Mouse (Mus musculus): ENCODE measurements around the gene Wnt4. TPM values are rescaled to one million over a fixed set of nuclear protein-coding genes. Genes with fewer than 3 reads are reported as not detected.

The Wnt4 gene
- 1.8 and 1.9 TPM in 2 replicates for polyA plus RNA-seq (2014; fragmentation: Nextera tagmentation; extraction: Ambion mirVana)

DNA sequence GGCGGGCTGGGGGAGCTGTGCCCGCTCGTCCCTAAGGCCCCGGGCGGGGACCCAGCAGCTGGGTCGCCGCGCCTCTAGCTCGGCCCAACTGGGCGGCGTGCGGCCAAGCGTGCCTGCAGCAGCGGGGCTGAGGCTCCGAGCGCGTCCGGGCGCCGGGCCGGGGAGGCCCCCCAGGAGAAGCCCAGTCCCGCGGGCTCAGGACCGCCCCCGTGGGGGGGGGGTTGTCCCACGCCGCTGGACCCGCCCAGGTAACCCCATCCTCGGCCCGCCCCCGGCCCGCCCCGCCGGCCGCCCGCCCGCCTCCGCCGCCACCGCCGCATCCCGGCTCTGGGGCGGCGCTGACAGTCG lies at the start of gene Wnt4:
Wnt4 (plus strand) TSS at position 324 of the 348 bp plus-strand sequence.
- DNase-seq (ENCODE audit: low spot score) (peak; percentile 55), ATAC-seq (replicated peaks; ENCODE audit: low FRiP score) (peak; percentile 41)
- no peaks in the 10 kb centered on the region for H3K36me3 ChIP-seq (ENCODE audit: control insufficient read depth, insufficient read depth, low read length)
- no peaks in the 10 kb centered on the region for H3K9me3 ChIP-seq (ENCODE audit: control insufficient read depth, low read length)
- no peak within 1 kb of the TSS for H3K9ac ChIP-seq (ENCODE audit: low read depth, low read length)
- 3% methylated on average over 6 of the region's 45 CpGs for WGBS
- H3K4me2 ChIP-seq, result peak within 1 kb of the TSS; percentile 77
- peak within 1 kb of the TSS; percentile 52 for H3K4me3 ChIP-seq (ENCODE audit: low read depth, low read length)
- peaks cover 4% of the 10 kb centered on the region; the same call in 1 of the 2 replicates for H3K4me1 ChIP-seq (replicated peaks; ENCODE audit: control insufficient read depth, insufficient read depth, low read length)
- H3K27me3 ChIP-seq (replicated peaks; ENCODE audit: control insufficient read depth, insufficient read depth, low read length), result peaks cover 70% of the 10 kb centered on the region
- H3K27ac ChIP-seq (ENCODE audit: low read depth, low read length), result no peak within 1 kb of the TSS

DNA sequence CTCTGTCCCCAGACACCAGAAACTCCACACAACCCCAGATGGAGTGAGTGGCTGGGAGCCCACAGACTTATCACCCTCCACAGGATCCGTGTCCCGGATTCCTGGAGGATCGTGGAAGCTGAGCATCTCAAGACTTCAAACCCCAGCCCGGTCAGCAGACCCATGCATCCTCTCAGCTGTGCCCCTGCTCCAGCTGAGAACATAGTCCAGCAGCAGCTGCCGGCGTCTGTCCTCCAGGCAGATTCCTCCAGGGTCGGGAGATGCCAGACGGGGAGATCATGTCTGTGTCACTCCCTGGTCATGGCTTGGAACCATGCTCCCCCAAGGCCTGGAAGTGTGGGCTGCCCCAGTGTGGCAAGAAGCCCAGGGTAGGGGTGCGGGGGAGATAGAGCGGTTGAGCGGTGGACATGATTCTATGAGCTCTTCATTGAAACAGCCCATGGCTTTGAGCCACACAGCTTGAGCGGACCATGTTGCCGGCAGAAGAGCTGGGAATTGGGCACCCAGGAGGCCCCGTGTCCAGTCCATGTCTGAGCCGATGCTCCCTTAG lies 48.6 kb upstream of the Wnt4 start:
- Histone ChIP-seq H3K4me3 (ENCODE audit: low read depth, low read length) (no peak overlapping the region), H3K9ac (ENCODE audit: low read depth, low read length) (no peak overlapping the region), H3K36me3 (ENCODE audit: control insufficient read depth, insufficient read depth, low read length) (no peaks in the 10 kb centered on the region), H3K4me2 (no peak overlapping the region), H3K27me3 (replicated peaks; ENCODE audit: control insufficient read depth, insufficient read depth, low read length) (no peaks in the 10 kb centered on the region), H3K27ac (ENCODE audit: low read depth, low read length) (no peak overlapping the region), H3K9me3 (ENCODE audit: control insufficient read depth, low read length) (no peaks in the 10 kb centered on the region), H3K4me1 (replicated peaks; ENCODE audit: control insufficient read depth, insufficient read depth, low read length) (no peaks in the 10 kb centered on the region)
- ATAC-seq (replicated peaks; ENCODE audit: low FRiP score) (no peak), DNase-seq (ENCODE audit: low spot score) (no peak)
- WGBS, result 84% methylated on average over 15 of the region's 15 CpGs

DNA sequence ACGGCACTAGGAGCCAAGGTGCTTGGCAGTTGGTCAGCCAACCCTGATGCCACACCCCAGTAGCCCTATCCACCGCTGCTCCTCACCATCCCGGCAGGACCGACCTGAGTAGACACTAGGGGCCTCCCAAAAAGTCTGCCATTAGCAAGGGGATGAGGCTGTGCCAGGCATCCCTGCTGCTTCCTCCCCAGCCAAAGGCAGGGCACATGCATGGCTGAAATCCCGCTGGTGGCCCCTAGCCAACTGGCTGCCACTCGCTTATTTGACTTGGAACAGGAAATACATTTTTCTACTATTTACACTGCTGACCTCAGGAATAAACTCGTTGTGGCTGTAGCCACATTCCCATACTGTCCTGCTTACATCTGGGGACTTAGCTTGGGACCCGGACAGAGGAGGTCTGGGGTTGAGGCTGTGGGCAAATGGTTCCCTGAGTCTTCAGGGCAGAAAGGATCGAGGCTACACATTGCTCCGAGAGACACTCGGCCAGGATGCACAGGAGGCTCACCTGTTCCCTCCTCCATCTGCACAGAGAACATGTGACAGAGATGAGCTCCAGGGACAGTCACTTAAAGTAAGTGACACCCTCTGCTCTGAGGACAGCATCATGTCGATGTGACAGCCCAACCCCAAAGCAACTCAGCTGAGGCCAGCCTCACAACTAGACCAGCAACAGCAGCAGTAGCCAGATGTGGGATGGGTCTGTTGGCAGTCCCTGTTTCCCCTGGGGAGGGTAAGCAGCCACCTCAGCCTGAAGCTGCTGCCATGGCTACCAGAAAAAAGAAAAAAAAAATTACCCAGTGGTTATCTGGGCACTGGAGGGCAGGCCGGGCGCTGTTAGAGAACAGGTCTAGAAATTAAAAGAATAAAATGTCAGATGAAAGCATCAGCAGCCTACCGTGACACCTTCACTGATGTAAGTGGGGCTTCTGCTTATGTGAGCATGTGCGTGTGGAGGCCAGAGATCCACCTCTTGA lies 45.5 kb upstream of the Wnt4 start:
- DNase-seq (ENCODE audit: low spot score) (no peak), ATAC-seq (replicated peaks; ENCODE audit: low FRiP score) (no peak)
- no peak overlapping the region for H3K9ac ChIP-seq (ENCODE audit: low read depth, low read length)
- H3K4me2 ChIP-seq, result no peak overlapping the region
- H3K27me3 ChIP-seq (replicated peaks; ENCODE audit: control insufficient read depth, insufficient read depth, low read length), result no peaks in the 10 kb centered on the region
- no peak overlapping the region for H3K4me3 ChIP-seq (ENCODE audit: low read depth, low read length)
- no peaks in the 10 kb centered on the region for H3K36me3 ChIP-seq (ENCODE audit: control insufficient read depth, insufficient read depth, low read length)
- WGBS, result 67% methylated on average over 16 of the region's 16 CpGs
- no peak overlapping the region for H3K27ac ChIP-seq (ENCODE audit: low read depth, low read length)
- no peaks in the 10 kb centered on the region for H3K9me3 ChIP-seq (ENCODE audit: control insufficient read depth, low read length)
- H3K4me1 ChIP-seq (replicated peaks; ENCODE audit: control insufficient read depth, insufficient read depth, low read length), result no peaks in the 10 kb centered on the region

DNA sequence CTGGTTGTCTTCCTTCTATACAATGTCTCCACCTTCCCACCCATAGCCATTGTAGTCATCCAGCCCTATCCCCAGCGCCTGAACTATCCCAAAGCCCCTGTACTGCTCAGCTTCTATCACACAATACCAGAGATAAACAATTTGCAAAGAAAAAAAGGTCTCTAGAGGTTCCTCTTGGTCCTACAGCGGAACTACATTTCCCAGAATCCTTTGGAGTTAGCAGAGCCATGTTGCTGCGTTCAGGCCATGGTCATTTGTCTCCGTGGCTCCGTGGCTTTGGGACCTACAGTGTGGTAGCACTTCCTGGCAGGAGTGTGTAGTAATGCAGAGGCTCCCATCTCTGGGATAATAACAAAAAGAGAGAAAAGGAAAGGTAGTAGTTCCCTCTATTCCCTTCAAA lies 43.7 kb upstream of the Wnt4 start:
- DNase-seq (ENCODE audit: low spot score) (no peak), ATAC-seq (replicated peaks; ENCODE audit: low FRiP score) (no peak)
- H3K9ac ChIP-seq (ENCODE audit: low read depth, low read length), result no peak overlapping the region
- no peak overlapping the region for H3K4me3 ChIP-seq (ENCODE audit: low read depth, low read length)
- no peaks in the 10 kb centered on the region for H3K36me3 ChIP-seq (ENCODE audit: control insufficient read depth, insufficient read depth, low read length)
- H3K4me1 ChIP-seq (replicated peaks; ENCODE audit: control insufficient read depth, insufficient read depth, low read length), result no peaks in the 10 kb centered on the region
- H3K9me3 ChIP-seq (ENCODE audit: control insufficient read depth, low read length), result no peaks in the 10 kb centered on the region
- 59% methylated on average over 5 of the region's 5 CpGs for WGBS
- H3K4me2 ChIP-seq, result no peak overlapping the region
- no peaks in the 10 kb centered on the region for H3K27me3 ChIP-seq (replicated peaks; ENCODE audit: control insufficient read depth, insufficient read depth, low read length)
- H3K27ac ChIP-seq (ENCODE audit: low read depth, low read length), result no peak overlapping the region

DNA sequence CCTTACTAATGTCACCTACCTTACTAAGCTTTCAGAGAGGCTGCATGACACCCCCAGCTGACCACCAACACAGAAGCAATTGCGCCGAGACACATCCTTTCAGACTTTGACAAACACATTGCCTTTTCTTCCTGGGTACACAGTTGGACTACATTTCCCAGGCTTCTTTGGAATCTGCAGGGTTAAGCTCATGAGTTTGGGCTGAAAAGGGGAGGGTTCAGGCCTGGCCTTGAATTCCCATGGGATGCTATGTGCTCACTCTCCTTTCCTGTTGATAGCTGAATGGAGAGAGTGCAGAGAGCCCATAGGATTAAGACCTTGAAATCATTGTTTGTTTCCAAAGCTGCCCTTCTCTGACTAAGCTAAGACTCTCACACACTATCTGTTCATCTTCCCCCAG lies 42.8 kb upstream of the Wnt4 start:
- no peak for DNase-seq (ENCODE audit: low spot score)
- WGBS, result 88% methylated on average over 2 of the region's 2 CpGs
- no peak overlapping the region for H3K4me3 ChIP-seq (ENCODE audit: low read depth, low read length)

DNA sequence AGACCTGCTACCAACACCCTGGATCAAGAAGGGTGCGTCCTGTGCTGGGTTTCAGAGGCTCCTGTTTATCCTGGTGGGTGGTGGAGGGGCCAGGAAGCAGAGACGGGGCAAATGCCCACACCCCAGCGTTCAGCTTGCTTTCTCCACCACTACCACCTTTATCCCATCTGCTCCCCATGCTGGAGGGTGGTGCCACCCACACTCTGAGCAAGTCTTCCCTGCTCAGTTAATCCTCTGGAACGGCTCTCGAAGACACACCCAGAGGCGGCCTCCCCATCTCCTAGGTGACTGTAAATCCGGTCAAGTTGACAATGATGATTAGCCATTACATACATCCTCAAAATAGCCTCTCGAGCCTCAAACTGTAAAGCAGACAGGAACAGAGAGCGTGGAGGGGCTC lies 41.9 kb upstream of the Wnt4 start:
- no peak overlapping the region for H3K27ac ChIP-seq (ENCODE audit: low read depth, low read length)

More for the DNA sequence above, 42.8 kb upstream of the Wnt4 start:
- no peaks in the 10 kb centered on the region for H3K9me3 ChIP-seq (ENCODE audit: control insufficient read depth, low read length)
- H3K4me2 ChIP-seq, result no peak overlapping the region
- ATAC-seq (replicated peaks; ENCODE audit: low FRiP score), result no peak
- H3K9ac ChIP-seq (ENCODE audit: low read depth, low read length), result no peak overlapping the region
- no peaks in the 10 kb centered on the region for H3K4me1 ChIP-seq (replicated peaks; ENCODE audit: control insufficient read depth, insufficient read depth, low read length)
- H3K27me3 ChIP-seq (replicated peaks; ENCODE audit: control insufficient read depth, insufficient read depth, low read length), result no peaks in the 10 kb centered on the region
- H3K36me3 ChIP-seq (ENCODE audit: control insufficient read depth, insufficient read depth, low read length), result no peaks in the 10 kb centered on the region
- no peak overlapping the region for H3K27ac ChIP-seq (ENCODE audit: low read depth, low read length)

DNA sequence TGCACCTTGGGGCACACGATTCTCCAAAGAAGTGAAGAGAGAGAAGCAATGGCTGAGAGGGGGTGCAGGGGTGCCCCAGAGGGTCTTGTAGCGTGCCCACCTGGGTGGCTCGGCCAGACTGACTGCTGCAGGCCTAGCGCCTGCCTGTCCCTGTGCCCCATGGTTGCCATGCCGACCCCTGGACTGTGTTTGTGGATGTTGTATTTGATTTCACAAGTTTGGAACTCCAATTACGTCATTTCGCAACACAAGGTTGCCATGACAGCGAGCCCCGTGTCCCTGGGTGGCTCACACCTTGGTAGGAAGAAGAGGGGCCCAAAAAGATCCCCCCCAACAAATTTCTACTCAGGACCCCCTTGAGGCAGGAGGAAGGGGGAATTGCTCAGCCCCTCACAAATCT lies 32.4 kb upstream of the Wnt4 start:
- Histone ChIP-seq H3K4me1 (replicated peaks; ENCODE audit: control insufficient read depth, insufficient read depth, low read length) (no peaks in the 10 kb centered on the region), H3K9me3 (ENCODE audit: control insufficient read depth, low read length) (no peaks in the 10 kb centered on the region), H3K27me3 (replicated peaks; ENCODE audit: control insufficient read depth, insufficient read depth, low read length) (no peaks in the 10 kb centered on the region), H3K9ac (ENCODE audit: low read depth, low read length) (no peak overlapping the region), H3K27ac (ENCODE audit: low read depth, low read length) (no peak overlapping the region), H3K4me2 (no peak overlapping the region), H3K36me3 (ENCODE audit: control insufficient read depth, insufficient read depth, low read length) (no peaks in the 10 kb centered on the region), H3K4me3 (ENCODE audit: low read depth, low read length) (no peak overlapping the region)
- ATAC-seq (replicated peaks; ENCODE audit: low FRiP score), result no peak
- no peak for DNase-seq (ENCODE audit: low spot score)
- WGBS, result 63% methylated on average over 9 of the region's 9 CpGs

More for the DNA sequence above, 41.9 kb upstream of the Wnt4 start:
- no peak overlapping the region for H3K4me2 ChIP-seq
- H3K4me3 ChIP-seq (ENCODE audit: low read depth, low read length), result no peak overlapping the region
- WGBS, result 73% methylated on average over 9 of the region's 9 CpGs
- no peaks in the 10 kb centered on the region for H3K27me3 ChIP-seq (replicated peaks; ENCODE audit: control insufficient read depth, insufficient read depth, low read length)
- ATAC-seq (replicated peaks; ENCODE audit: low FRiP score) (no peak), DNase-seq (ENCODE audit: low spot score) (no peak)
- no peaks in the 10 kb centered on the region for H3K4me1 ChIP-seq (replicated peaks; ENCODE audit: control insufficient read depth, insufficient read depth, low read length)
- H3K9ac ChIP-seq (ENCODE audit: low read depth, low read length), result no peak overlapping the region
- no peaks in the 10 kb centered on the region for H3K36me3 ChIP-seq (ENCODE audit: control insufficient read depth, insufficient read depth, low read length)
- H3K9me3 ChIP-seq (ENCODE audit: control insufficient read depth, low read length), result no peaks in the 10 kb centered on the region

DNA sequence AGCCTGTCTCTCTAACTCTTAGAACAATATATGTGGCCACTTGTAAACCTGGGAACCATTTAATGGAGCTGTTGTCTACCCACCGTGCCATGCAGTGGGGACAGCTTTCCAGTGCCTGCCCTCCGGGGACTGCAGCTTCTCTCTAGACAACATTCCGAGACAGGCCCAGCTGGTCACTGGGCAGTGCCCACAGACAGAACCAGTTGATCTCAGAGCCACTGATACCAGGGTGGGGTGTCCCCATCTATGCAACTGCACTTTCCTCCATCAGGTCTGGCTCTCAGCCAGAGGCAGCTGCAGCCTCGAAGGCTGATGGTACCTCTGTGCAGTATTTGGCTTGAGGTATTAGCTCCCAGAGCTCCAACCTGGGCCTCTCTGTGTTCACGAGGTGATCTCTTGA lies 27.0 kb upstream of the Wnt4 start:
- no peak for ATAC-seq (replicated peaks; ENCODE audit: low FRiP score)
- Histone ChIP-seq H3K4me2 (no peak overlapping the region), H3K4me1 (replicated peaks; ENCODE audit: control insufficient read depth, insufficient read depth, low read length) (no peaks in the 10 kb centered on the region), H3K4me3 (ENCODE audit: low read depth, low read length) (no peak overlapping the region), H3K27me3 (replicated peaks; ENCODE audit: control insufficient read depth, insufficient read depth, low read length) (no peaks in the 10 kb centered on the region), H3K36me3 (ENCODE audit: control insufficient read depth, insufficient read depth, low read length) (no peaks in the 10 kb centered on the region), H3K27ac (ENCODE audit: low read depth, low read length) (no peak overlapping the region), H3K9me3 (ENCODE audit: control insufficient read depth, low read length) (0 out of 2 replicates have a peak, but pooled peaks cover 3% of the 10 kb centered on the region), H3K9ac (ENCODE audit: low read depth, low read length) (no peak overlapping the region)
- 60% methylated on average over 5 of the region's 5 CpGs for WGBS
- no peak for DNase-seq (ENCODE audit: low spot score)

All from liver, embryonic 11.5 days (tissue).